Mouse (Mus musculus): ENCODE results near the gene Tigit. TPM values are rescaled to one million over a fixed set of nuclear protein-coding genes. Genes with fewer than 3 reads are reported as not detected.
A peak's percentile ranks its signal among the peaks of the same experiment; 100 is the strongest.

The Tigit gene
- total RNA-seq, 2 experiments from 2014 or later = not detected

DNA sequence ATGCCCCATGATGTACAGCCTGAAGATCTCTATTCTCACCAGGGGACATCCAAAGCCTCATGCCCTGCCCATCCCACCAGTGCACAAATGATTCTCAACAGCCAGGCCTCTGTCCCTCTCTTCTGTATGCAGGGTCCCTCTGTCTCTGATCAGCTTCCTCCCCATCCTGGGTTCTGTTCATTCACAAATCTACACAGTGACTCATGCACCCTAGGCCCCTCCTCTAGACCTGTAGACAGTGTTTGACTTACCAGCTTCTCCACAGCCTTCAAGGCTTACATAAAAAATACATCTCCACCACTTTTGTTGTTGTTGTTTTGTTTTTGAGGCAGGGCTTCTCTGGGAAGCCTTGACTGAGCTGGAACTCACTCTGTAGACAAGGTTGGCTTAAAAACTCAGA, 915 bp upstream of the Tigit start:
- DNase-seq = no peak

DNA sequence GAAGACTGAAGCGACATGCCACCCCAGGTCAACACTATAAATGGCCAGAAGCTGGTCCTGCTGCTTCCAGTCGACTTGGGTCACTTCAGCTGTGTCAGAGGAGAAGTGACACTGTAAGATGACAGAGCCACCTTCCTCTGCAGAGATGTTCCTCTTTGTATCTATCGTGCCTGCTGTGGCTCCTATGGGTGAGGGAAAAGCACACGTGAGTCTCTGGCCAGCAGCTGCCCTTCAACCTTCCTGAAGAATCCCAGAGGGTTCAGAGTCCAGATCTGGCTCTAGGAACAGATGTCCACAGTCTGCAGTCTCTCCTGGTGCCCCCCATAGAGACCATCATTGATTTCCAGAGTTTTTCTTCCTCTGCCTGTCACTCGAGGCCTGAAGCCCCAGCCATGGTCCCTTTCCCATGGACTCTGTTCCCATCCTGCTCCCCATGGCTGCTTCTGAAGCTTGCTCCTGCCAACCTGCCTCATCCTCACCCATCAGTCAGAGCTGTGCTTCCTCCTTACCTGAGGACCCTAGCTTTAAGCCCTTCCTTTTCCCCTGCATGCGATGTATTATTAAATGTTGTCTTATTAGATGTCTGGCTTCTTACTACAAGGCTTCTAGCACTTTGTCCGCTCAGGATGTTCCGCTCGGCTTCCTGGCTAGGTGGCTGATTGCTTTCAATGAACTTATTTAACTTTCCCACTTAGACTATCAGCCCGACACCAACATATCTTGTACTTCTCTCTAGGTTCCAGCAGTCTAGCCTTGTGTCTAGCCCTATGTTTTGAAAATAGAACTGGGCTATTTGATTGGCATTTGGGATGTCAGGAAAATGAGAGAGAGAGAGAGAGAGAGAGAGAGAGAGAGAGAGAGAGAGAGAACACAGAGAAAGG, 1.6 kb downstream of the Tigit start:
- DNase-seq = no peak

GRCm38 (mm10) chr16:43661576-43661975, 2.4 kb downstream of the Tigit start:
- DNase-seq = no peak

DNA sequence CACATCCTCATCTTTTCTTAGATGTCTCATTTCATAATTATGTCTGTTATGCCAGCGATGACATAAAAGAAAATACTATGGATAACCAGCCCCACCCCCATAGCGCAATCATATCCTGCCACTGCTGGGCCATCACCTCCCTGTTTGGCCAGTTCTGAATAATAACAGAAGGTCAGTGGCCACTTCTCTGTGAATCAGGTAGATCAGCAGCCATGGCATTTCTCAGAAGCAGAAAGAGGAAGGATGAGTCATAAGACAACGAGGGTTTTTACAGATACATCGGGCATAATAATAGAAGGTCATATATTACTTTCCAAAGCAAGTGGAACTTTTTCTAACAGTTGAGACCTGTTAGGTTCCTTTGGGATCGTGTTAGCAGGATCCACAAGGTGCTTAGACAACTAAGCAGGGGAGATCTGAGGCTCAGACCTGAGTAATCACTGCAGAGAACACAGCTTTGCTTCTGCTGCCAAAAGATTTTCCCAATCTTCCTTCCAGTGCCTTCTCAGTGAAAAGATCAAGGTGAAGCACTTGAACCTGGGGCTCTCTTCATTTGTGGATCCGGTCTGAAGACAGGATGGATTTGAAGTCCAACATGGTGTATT, 8.7 kb downstream of the Tigit start:
- no peak for DNase-seq

GRCm38 (mm10) chr16:43654269-43654668, 9.7 kb downstream of the Tigit start:
- DNase-seq = no peak

DNA sequence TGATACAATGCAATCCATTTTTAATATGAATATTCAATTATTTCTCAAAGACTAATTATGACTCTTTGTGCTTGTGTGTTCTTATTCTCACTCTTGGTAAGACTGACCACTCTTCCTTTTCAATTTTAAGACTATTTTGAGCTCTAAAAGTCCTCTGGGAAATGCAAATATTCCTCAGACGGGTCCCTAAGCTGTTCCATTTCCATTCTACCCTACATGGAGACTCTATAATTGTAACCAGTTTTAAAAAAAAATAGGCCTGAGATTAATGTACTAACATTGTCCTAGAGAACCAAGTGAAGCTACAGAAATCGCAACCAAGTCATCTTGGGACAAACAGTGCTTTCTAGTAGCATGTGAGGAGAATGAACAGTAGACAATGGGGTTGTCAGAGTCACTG, 10.7 kb downstream of the Tigit start:
- DNase-seq = no peak

GRCm38 (mm10) chr16:43650355-43651080, 13.4 kb downstream of the Tigit start:
- DNase-seq = no peak

DNA sequence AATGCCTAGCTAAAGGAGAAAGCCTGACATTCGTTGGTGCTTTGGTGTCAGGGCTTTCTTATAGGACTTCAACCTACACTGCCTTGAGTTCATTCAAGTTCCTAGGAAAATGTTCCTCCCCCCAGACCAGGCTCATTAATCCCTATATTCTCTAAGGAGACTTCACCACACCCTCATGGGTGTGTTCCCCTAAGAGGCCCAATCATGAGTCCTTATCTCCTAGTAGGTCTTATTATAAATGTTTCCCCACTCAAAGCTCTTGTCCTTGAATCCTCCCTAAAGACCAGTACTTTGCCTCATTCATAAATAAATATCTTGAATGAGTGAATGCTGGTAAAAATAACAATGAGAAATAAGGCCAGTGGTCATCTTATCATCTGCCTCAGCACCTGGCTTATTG, 16.3 kb downstream of the Tigit start:
- no peak for DNase-seq

- no peak for DNase-seq
Measured at GRCm38 (mm10) chr16:43646943-43647342, 17.0 kb downstream of the Tigit start.

GRCm38 (mm10) chr16:43645879-43646278, 18.1 kb downstream of the Tigit start:
- no peak for DNase-seq

DNA sequence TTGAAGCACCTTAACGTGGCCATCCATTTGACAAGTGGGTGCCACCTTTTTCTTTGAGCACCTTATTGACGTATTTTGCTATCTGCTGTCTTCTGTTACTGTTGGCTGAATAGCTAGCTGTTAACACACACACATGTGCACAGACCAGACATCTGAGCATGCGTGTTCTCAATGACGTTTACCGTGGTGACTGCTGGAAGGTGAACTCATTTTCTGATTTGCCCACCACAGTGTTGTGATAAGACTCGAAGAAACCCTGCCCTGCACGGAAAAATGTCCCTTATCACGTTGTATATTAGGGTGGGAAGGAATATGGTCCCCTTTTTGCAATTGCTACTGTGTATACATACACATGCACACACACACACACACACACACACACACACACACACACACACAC, 22.7 kb downstream of the Tigit start:
- no peak for DNase-seq

GRCm38 (mm10) chr16:43638406-43639049, 25.4 kb downstream of the Tigit start:
- peak; percentile 16 for DNase-seq

- DNase-seq = no peak
Measured at GRCm38 (mm10) chr16:43637241-43637640, 26.7 kb downstream of the Tigit start.

DNA sequence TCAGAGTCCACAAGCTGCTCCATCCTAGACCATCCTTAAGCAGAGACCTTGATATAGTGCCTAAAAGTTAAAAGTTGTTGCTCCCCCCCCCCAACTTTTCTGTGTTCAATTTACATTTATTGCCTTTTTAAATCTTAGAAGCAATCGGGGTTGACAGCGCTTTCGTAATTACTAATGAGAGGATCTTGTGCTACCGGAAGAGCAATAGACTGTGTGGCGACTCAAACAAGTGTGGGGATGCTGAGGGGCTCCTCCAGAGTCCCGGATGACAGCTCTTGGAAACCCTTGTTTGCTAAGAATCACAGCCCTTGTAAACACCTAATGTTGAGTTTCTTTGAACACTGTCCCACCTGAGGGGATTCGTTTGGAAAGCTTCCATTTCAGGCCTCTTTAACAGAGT, 29.9 kb downstream of the Tigit start:
- DNase-seq = no peak

GRCm38 (mm10) chr16:43631758-43632157, 32.2 kb downstream of the Tigit start:
- no peak for DNase-seq

- no peak for DNase-seq
Measured at GRCm38 (mm10) chr16:43628662-43629061, 35.3 kb downstream of the Tigit start.

- DNase-seq = no peak
Measured at GRCm38 (mm10) chr16:43625956-43626355, 38.0 kb downstream of the Tigit start.

- no peak for DNase-seq
Measured at GRCm38 (mm10) chr16:43625289-43625688, 38.7 kb downstream of the Tigit start.

GRCm38 (mm10) chr16:43624876-43625275, 39.1 kb downstream of the Tigit start:
- no peak for DNase-seq

DNA sequence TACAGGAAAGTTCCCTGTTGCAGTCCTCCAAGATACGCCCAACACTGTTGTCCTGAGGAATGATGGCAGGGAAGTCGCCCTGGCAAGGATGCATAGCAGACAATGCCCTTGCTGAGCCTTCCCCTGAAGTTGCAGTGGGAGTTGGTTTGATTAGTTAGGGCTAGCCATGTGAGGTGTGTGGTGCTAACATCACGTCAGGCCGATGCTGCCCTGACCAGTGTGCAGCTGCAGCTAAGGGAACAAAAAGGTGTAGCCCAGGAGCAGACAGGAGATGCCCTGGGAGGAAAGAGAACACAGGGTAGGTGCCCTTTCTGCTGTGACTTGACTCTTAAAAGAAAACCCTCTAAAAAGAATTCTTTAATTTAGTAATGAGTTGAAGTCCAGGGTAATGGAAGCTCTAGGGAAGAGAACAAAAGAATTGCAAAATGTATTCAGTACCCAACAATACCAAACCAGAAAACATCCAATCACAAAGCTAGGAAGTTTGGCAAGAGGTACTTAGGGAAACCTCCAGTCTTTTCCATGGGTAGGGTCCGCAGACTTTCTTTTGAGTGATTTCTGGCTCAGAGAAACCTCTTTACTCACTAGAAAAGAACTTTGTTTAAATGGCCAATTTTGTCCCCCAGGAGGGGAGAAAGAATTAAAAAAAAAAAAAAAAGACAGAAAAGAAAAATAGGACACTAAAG, 40.5 kb downstream of the Tigit start:
- no peak for DNase-seq

DNA sequence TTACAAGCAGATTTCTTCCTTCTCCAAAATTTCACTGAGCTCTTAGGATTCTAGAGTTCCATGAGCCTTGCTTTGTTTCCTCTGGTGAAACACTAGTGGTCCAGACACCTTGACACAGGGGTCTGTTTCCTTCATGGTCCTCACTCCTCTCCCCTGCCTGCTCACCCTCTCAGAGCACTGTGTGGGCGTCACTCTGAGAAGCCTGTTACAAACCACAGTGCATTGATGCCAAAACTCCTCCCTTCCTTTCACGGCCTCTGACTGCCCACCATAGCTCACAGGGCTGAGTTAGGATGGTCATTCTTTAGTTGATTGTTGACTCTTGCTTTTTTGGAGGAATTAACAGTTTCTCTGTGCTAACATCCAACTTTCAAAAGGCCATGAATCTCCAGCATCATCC, 43.6 kb downstream of the Tigit start:
- DNase-seq = no peak

DNA sequence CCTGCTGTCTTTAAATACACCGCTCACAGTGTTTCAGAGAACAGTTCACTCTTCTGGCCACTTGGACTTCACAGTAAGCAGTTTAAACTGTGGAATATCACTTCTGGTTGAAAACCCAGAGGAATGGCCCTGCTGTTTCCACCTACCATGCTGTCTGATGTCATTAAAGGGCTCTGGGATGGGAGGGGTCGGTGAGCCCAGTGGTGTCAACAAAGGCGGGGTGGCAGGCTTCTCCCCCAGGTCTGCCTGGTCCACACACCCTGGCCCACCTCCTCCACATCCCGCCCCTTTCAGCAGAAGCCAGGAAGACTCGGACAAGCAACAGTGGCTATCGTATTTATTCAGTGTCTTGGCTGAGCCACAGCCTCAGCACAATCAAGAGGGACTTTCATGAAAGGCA, 44.7 kb downstream of the Tigit start:
- peak; percentile 22 for DNase-seq
